Mouse (Mus musculus) hindbrain, embryonic 10.5 days (tissue): ENCODE data around the gene Slc51b. TPM values are rescaled to one million over a fixed set of nuclear protein-coding genes. Genes with fewer than 3 reads are reported as not detected.

ENCODE experiments used
- DNase-seq: peaks from one replicate; pipeline ENCODE4 v3.0.0-alpha.2; 2017; ENCODE audit warnings: low spot score
- H3K27ac ChIP-seq: fragments of 300-500 bp; sonication (generic); 2 replicates; pipeline ENCODE4 v1.5.1; 2016; ENCODE audit warnings: mild to moderate bottlenecking, moderate library complexity
- H3K27me3 ChIP-seq: fragments of 300-500 bp; sonication (generic); 2 replicates; pipeline ENCODE4 v1.6.1; 2016; ENCODE audit warnings: mild to moderate bottlenecking; ENCODE audit not compliant: poor library complexity, insufficient read depth, severe bottlenecking
- H3K36me3 ChIP-seq: fragments of 300-500 bp; sonication (generic); 2 replicates; pipeline ENCODE4 v1.6.1; 2016; ENCODE audit warnings: mild to moderate bottlenecking, moderate library complexity
- H3K4me1 ChIP-seq: fragments of 300-500 bp; sonication (generic); replicated peaks from 2 replicates; pipeline ENCODE4 v1.6.1; 2016; ENCODE audit warnings: mild to moderate bottlenecking
- H3K4me3 ChIP-seq: fragments of 300-500 bp; sonication (generic); 2 replicates; pipeline ENCODE4 v1.5.1; 2016; ENCODE audit warnings: mild to moderate bottlenecking, moderate library complexity
- H3K9me3 ChIP-seq: fragments of 300-500 bp; sonication (generic); 2 replicates; pipeline ENCODE4 v1.6.1; 2016; ENCODE audit warnings: mild to moderate bottlenecking, moderate library complexity
- WGBS: fragments of 180-500 bp; shearing (Covaris S2); methylation state at CpG from one replicate; pipeline ENCODE4 v1.1.7; 2016; 5-methylcytosine and 5-hydroxymethylcytosine counted together
- polyA plus RNA-seq: library from polyadenylated mRNA; unstranded; fragments of >200 nt; fragmentation: Nextera tagmentation; extraction: Ambion mirVana; gene quantifications from 2 replicates; pipeline ENCODE4 v1.2.1, GENCODE M21; 2016

The Slc51b gene
- polyA plus RNA-seq, 1 experiment from 2014 or later: not detected

DNA sequence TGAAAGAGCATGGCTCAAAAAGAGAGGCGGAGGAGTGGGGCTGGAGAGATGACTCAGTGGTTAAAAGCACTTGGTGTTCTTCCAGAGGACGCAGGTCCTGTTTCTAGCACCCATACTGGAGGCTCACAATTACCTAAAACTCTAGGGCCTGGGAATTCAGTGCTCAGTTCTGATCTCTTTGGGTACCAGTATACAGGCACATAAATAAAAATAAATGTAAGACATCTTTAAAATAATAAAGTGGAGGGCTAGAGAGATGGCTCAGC lies 17.6 kb downstream of the Slc51b start:
- Histone ChIP-seq H3K27me3 (no peaks in the 10 kb centered on the region), H3K4me1 (0 out of 2 replicates have a peak, but pooled peaks cover 3% of the 10 kb centered on the region), H3K27ac (no peak overlapping the region), H3K4me3 (no peak overlapping the region), H3K36me3 (no peaks in the 10 kb centered on the region), H3K9me3 (no peaks in the 10 kb centered on the region)
- WGBS: 85% methylated on average over 2 of the region's 2 CpGs
- DNase-seq: no peak

- no peaks in the 10 kb centered on the region for H3K9me3 ChIP-seq
- H3K27me3 ChIP-seq: peaks cover under 1% of the 10 kb centered on the region
- 84% methylated on average over 15 of the region's 15 CpGs for WGBS
- H3K4me3 ChIP-seq: no peak overlapping the region
- no peaks in the 10 kb centered on the region for H3K36me3 ChIP-seq
- H3K4me1 ChIP-seq: 0 out of 2 replicates have a peak, but pooled peaks cover 3% of the 10 kb centered on the region
- H3K27ac ChIP-seq: no peak overlapping the region
- DNase-seq: no peak
Observed at GRCm38 (mm10) chr9:65404331-65405183, 18.2 kb downstream of the Slc51b start.

- 89% methylated on average over 6 of the region's 6 CpGs for WGBS
Observed at GRCm38 (mm10) chr9:65399934-65400333, 22.8 kb downstream of the Slc51b start.

GRCm38 (mm10) chr9:65398279-65398678 lies 24.5 kb downstream of the Slc51b start, which contains the start of gene Rasl12:
TSS of gene Rasl12 (plus strand) at chr9:65398506.
- peaks cover 35% of the 10 kb centered on the region for H3K27me3 ChIP-seq
- peak within 1 kb of the TSS; percentile 59 for H3K4me3 ChIP-seq
- H3K4me1 ChIP-seq: peaks cover 29% of the 10 kb centered on the region
- H3K27ac ChIP-seq: peak within 1 kb of the TSS; percentile 83
- no peaks in the 10 kb centered on the region for H3K36me3 ChIP-seq
- DNase-seq: peak; percentile 84
- no peaks in the 10 kb centered on the region for H3K9me3 ChIP-seq
- WGBS: under 1% methylated on average over 24 of the region's 24 CpGs

More at GRCm38 (mm10) chr9:65399934-65400333, 22.8 kb downstream of the Slc51b start:
- Histone ChIP-seq H3K27ac (no peak overlapping the region), H3K27me3 (peaks cover 23% of the 10 kb centered on the region), H3K9me3 (no peaks in the 10 kb centered on the region), H3K36me3 (no peaks in the 10 kb centered on the region), H3K4me1 (peaks cover 20% of the 10 kb centered on the region), H3K4me3 (no peak overlapping the region)
- DNase-seq: no peak

DNA sequence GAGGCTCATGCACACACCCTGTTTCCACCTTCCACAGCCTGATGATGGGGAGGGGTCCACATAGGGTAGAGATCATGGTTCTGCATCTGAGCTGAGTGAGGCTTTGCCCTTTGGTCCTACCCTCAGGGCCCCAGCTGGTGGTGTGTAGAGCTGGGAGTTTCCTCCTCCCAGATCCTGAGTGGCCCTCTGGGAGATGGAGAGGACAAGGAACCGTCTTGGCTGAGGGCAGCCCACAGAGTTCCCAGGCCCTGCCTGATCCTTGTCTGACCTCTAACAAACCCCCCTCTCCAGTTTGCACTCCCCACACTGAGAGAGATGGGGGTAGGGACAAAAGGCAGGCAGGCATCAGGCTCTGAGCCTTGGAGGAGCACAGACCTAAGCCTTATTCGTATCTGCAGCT lies 28.4 kb downstream of the Slc51b start:
- no peaks in the 10 kb centered on the region for H3K9me3 ChIP-seq
- DNase-seq: no peak
- peaks cover 35% of the 10 kb centered on the region for H3K4me1 ChIP-seq
- H3K27ac ChIP-seq: 0 out of 2 replicates have a peak overlapping the region, but pooled peaks have one; percentile 23
- peaks cover 71% of the 10 kb centered on the region for H3K27me3 ChIP-seq
- H3K36me3 ChIP-seq: no peaks in the 10 kb centered on the region
- no peak overlapping the region for H3K4me3 ChIP-seq
- 59% methylated on average over 2 of the region's 2 CpGs for whole genome bisulfite sequencing

GRCm38 (mm10) chr9:65393606-65394005 lies 29.1 kb downstream of the Slc51b start:
- H3K27ac ChIP-seq: no peak overlapping the region
- DNase-seq: no peak
- no peaks in the 10 kb centered on the region for H3K9me3 ChIP-seq
- no peaks in the 10 kb centered on the region for H3K36me3 ChIP-seq
- WGBS: 52% methylated on average over 2 of the region's 2 CpGs
- H3K27me3 ChIP-seq: peaks cover 71% of the 10 kb centered on the region
- H3K4me3 ChIP-seq: no peak overlapping the region
- peaks cover 27% of the 10 kb centered on the region for H3K4me1 ChIP-seq

- H3K36me3 ChIP-seq: no peaks in the 10 kb centered on the region
- peaks cover 20% of the 10 kb centered on the region for H3K4me1 ChIP-seq
- no peaks in the 10 kb centered on the region for H3K9me3 ChIP-seq
- no peak overlapping the region for H3K27ac ChIP-seq
- 28% methylated on average over 6 of the region's 6 CpGs for WGBS
- no peak overlapping the region for H3K4me3 ChIP-seq
- peak; percentile 64 for DNase-seq
- H3K27me3 ChIP-seq: peaks cover 73% of the 10 kb centered on the region
Observed at GRCm38 (mm10) chr9:65392638-65393364, 30.0 kb downstream of the Slc51b start.

DNA sequence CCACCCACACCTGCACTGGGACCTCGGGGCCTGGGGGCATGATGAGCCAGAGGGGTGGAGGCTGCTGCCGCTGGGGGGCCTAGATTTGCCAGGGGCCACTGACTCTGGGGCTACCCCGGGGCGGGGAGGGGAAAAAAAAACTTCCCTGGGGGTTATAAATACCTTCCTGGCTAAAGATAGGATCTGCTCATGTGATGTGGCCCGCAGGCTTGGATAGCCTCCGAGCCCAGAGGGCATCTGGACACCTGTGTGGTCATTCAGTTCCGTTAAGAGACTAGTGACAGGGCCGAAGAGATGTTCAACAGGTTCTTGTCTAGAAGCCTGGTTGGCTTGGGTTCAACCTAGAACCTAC lies 31.2 kb downstream of the Slc51b start, which contains the start of gene Kbtbd13:
TSS of gene Kbtbd13 (minus strand) at position 40 of the 352 bp plus-strand sequence.
- 45% methylated on average over 8 of the region's 8 CpGs for WGBS
- Histone ChIP-seq H3K4me3 (peak within 1 kb of the TSS; percentile 51), H3K4me1 (peaks cover 23% of the 10 kb centered on the region), H3K27me3 (peaks cover 71% of the 10 kb centered on the region), H3K9me3 (no peaks in the 10 kb centered on the region), H3K27ac (peak within 1 kb of the TSS; percentile 68), H3K36me3 (no peaks in the 10 kb centered on the region)
- no peak for DNase-seq

- WGBS: 18% methylated on average over 96 of the region's 96 CpGs
- Histone ChIP-seq H3K27me3 (peaks cover 71% of the 10 kb centered on the region), H3K4me3 (peak overlapping the region; percentile 51), H3K4me1 (peaks cover 27% of the 10 kb centered on the region), H3K36me3 (no peaks in the 10 kb centered on the region), H3K9me3 (no peaks in the 10 kb centered on the region), H3K27ac (peak overlapping the region; percentile 68)
- peak; percentile 40 for DNase-seq
Observed at GRCm38 (mm10) chr9:65390752-65391612, 31.8 kb downstream of the Slc51b start.

GRCm38 (mm10) chr9:65386373-65387140 lies 36.2 kb downstream of the Slc51b start:
- H3K4me1 ChIP-seq: peaks cover 20% of the 10 kb centered on the region
- H3K27me3 ChIP-seq: peaks cover 35% of the 10 kb centered on the region
- DNase-seq: no peak
- H3K9me3 ChIP-seq: no peaks in the 10 kb centered on the region
- H3K27ac ChIP-seq: no peak overlapping the region
- H3K36me3 ChIP-seq: no peaks in the 10 kb centered on the region
- 33% methylated on average over 8 of the region's 8 CpGs for WGBS
- no peak overlapping the region for H3K4me3 ChIP-seq

DNA sequence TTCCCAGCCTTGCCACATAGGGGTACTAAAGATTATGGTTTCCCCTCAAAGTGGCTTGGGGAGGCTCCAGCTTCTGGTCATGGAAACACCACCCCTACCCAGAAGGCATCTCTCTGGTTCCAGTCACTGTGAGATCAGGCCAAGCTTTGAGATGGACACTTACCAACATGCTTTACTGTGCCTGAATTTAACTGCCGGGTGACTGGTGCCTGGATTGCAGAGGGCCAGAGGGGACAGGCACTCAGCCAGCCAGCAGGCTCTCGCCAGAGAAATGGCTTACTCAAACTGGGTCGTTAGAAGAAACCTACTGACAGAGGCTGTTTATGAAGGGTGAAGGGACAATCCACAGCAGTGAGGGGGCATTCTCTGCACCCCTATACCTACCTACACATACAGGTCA lies 38.5 kb downstream of the Slc51b start:
- Histone ChIP-seq H3K36me3 (no peaks in the 10 kb centered on the region), H3K27ac (no peak overlapping the region), H3K4me1 (peaks cover 10% of the 10 kb centered on the region; the same call in 1 of the 2 replicates), H3K27me3 (peaks cover 12% of the 10 kb centered on the region), H3K9me3 (no peaks in the 10 kb centered on the region), H3K4me3 (no peak overlapping the region)
- 70% methylated on average over 3 of the region's 3 CpGs for WGBS
- DNase-seq: no peak

DNA sequence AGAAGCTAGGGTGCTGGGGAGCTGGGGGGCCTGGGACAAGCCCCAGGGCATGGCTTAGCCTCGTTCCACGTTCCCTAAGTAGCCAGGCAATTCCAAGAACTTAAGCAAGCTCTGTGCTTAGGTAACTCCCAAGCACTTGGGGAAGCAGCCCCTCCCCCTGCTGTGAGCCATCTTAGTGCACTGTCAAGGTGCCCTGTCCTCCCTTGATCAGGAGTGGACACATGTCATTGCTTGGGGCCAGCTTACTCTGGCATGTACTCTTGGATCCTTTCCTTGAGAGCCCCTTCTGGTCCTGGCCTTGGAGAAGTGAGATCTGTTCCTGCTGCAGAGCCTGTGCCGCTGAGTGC lies 40.0 kb downstream of the Slc51b start:
- Histone ChIP-seq H3K27me3 (no peaks in the 10 kb centered on the region), H3K27ac (no peak overlapping the region), H3K36me3 (peaks cover 2% of the 10 kb centered on the region), H3K4me1 (peaks cover 10% of the 10 kb centered on the region; the same call in 1 of the 2 replicates), H3K4me3 (no peak overlapping the region), H3K9me3 (no peaks in the 10 kb centered on the region)
- 64% methylated on average over 3 of the region's 3 CpGs for WGBS
- no peak for DNase-seq
